Comparison of ENCODE assay signal across 16 mouse cellular contexts in genomic region chr11:96337026-96337425, GRCm38 (mm10). TPM values are rescaled to one million over a fixed set of nuclear protein-coding genes. Genes with fewer than 3 reads are reported as not detected.
DNase-seq lines count a peak whose midpoint lies in the region; ATAC-seq lines count a peak whose summit lies in the region.
"Had no signal": no experiment of that assay in that cellular context is flagged by ENCODE, and none has a peak within 500 bp of the region (broad histone marks: within the 10 kb centered on the region; RNA-seq: fewer than 3 reads in every experiment).

No protein-coding gene starts in this region.

- peak overlapping the region; percentile 99 for H3K27ac ChIP-seq in kidney, embryonic 16.5 days (ENCODE audit: low read length)
- H3K27ac ChIP-seq in embryonic facial prominence, embryonic 10.5 days (replicated peaks): no peak overlapping the region
- peak overlapping the region; percentile 96 for H3K27ac ChIP-seq in hindbrain, embryonic 15.5 days (replicated peaks)
- peak overlapping the region; percentile 100 for H3K27ac ChIP-seq in stomach, embryonic 14.5 days (ENCODE audit: low read length)
- H3K27ac ChIP-seq: midbrain, embryonic 12.5 days had no signal

- H3K4me1 ChIP-seq in kidney, embryonic 16.5 days (ENCODE audit: insufficient read depth, low read length): peaks cover 93% of the 10 kb centered on the region
- peaks cover 18% of the 10 kb centered on the region for H3K4me1 ChIP-seq in embryonic facial prominence, embryonic 10.5 days
- H3K4me1 ChIP-seq in hindbrain, embryonic 15.5 days (replicated peaks): peaks cover 46% of the 10 kb centered on the region
- H3K4me1 ChIP-seq in stomach, embryonic 14.5 days (ENCODE audit: control insufficient read depth, insufficient read depth, low read length): peaks cover 66% of the 10 kb centered on the region

- no peaks in the 10 kb centered on the region for H3K9me3 ChIP-seq in kidney, embryonic 16.5 days (ENCODE audit: low read length)
- no peaks in the 10 kb centered on the region for H3K9me3 ChIP-seq in embryonic facial prominence, embryonic 10.5 days
- H3K9me3 ChIP-seq in hindbrain, embryonic 15.5 days: no peaks in the 10 kb centered on the region
- H3K9me3 ChIP-seq in stomach, embryonic 14.5 days (ENCODE audit: control insufficient read depth, low read depth, low read length): no peaks in the 10 kb centered on the region
- H3K9me3 ChIP-seq: midbrain, embryonic 12.5 days had no signal

- H3K27me3 ChIP-seq in kidney, embryonic 16.5 days (ENCODE audit: insufficient read depth, low read length): no peaks in the 10 kb centered on the region
- H3K27me3 ChIP-seq in embryonic facial prominence, embryonic 10.5 days (replicated peaks; ENCODE audit: low read depth, poor library complexity, severe bottlenecking): peaks cover 100% of the 10 kb centered on the region
- H3K27me3 ChIP-seq in hindbrain, embryonic 15.5 days: peaks cover 42% of the 10 kb centered on the region
- no peaks in the 10 kb centered on the region for H3K27me3 ChIP-seq in stomach, embryonic 14.5 days (ENCODE audit: control insufficient read depth, insufficient read depth, low read length)

- no peak for ATAC-seq in kidney, embryonic 16.5 days (ENCODE audit: low FRiP score, low TSS enrichment)
- ATAC-seq in hindbrain, embryonic 15.5 days (ENCODE audit: low FRiP score, low read depth): no peak
- no peak for ATAC-seq in stomach, embryonic 14.5 days (ENCODE audit: insufficient number of reproducible peaks, insufficient read depth, low FRiP score, low read depth)
- no peak for ATAC-seq in inflammation-experienced regulatory T-cells, adult 6 months
- ATAC-seq: activated CD4-positive, CD25-positive, alpha-beta regulatory T cell, adult 4 months; CD4-positive, CD25-positive, alpha-beta regulatory T cell, adult 4 months; forebrain, embryonic 14.5 days had no signal

- peaks cover 7% of the 10 kb centered on the region; the same call in 1 of the 2 replicates for H3K36me3 ChIP-seq in kidney, embryonic 16.5 days (ENCODE audit: insufficient read depth, low read length)
- H3K36me3 ChIP-seq in embryonic facial prominence, embryonic 10.5 days (replicated peaks): no peaks in the 10 kb centered on the region
- H3K36me3 ChIP-seq in hindbrain, embryonic 15.5 days: no peaks in the 10 kb centered on the region
- H3K36me3 ChIP-seq in stomach, embryonic 14.5 days (ENCODE audit: control insufficient read depth, insufficient read depth, low read length): no peaks in the 10 kb centered on the region; the same call in 1 of the 2 replicates
- H3K36me3 ChIP-seq: midbrain, embryonic 12.5 days had no signal

- H3K4me3 ChIP-seq in kidney, embryonic 16.5 days (ENCODE audit: low read length): no peak overlapping the region
- H3K4me3 ChIP-seq in embryonic facial prominence, embryonic 10.5 days: 0 out of 2 replicates have a peak overlapping the region, but pooled peaks have one; percentile 1
- H3K4me3 ChIP-seq in hindbrain, embryonic 15.5 days: peak overlapping the region; percentile 43; the same call in 1 of the 2 replicates
- H3K4me3 ChIP-seq in stomach, embryonic 14.5 days (ENCODE audit: low read depth, low read length): 0 out of 2 replicates have a peak overlapping the region, but pooled peaks have one; percentile 4
- H3K4me3 ChIP-seq: midbrain, embryonic 12.5 days had no signal

- H3K9ac ChIP-seq in kidney, embryonic 16.5 days (replicated peaks; ENCODE audit: low read length): peak overlapping the region; percentile 81; the same call in 1 of the 2 replicates
- peak overlapping the region; percentile 60 for H3K9ac ChIP-seq in hindbrain, embryonic 15.5 days
- peak overlapping the region; percentile 25; the same call in 1 of the 2 replicates for H3K9ac ChIP-seq in stomach, embryonic 14.5 days (replicated peaks; ENCODE audit: low read depth, low read length)
- H3K9ac ChIP-seq: midbrain, embryonic 12.5 days had no signal

- DNase-seq in kidney, postnatal 10 days: no peak
- no peak for DNase-seq in embryonic facial prominence, embryonic 10.5 days (ENCODE audit: low spot score)
- no peak for DNase-seq in layer of hippocampus, postnatal 14 days (ENCODE audit: low spot score in 2 of 2)
- DNase-seq: gastrocnemius, postnatal 36 days; lung, adult 2 months; thymus, postnatal 14 days had no signal

- H3K4me2 ChIP-seq in kidney, embryonic 16.5 days (replicated peaks; ENCODE audit: low read depth, low read length): peak overlapping the region; percentile 10; the same call in 1 of the 2 replicates
- H3K4me2 ChIP-seq in hindbrain, embryonic 15.5 days: peak overlapping the region; percentile 59
- H3K4me2 ChIP-seq in stomach, embryonic 14.5 days (replicated peaks; ENCODE audit: low read depth, low read length): peak overlapping the region; percentile 66
- H3K4me2 ChIP-seq: midbrain, embryonic 12.5 days had no signal

- 32% methylated on average over 6 of the region's 6 CpGs for WGBS in kidney, embryonic 16.5 days
- WGBS in embryonic facial prominence, embryonic 10.5 days: under 1% methylated on average over 6 of the region's 6 CpGs
- 4% methylated on average over 6 of the region's 6 CpGs for WGBS in hindbrain, embryonic 15.5 days
- WGBS in stomach, embryonic 14.5 days: 23% methylated on average over 6 of the region's 6 CpGs

RNA-seq across cellular contexts. Expression of gene Hoxb2, which starts 13.3 kb away (rescaled TPM):
- polyA plus RNA-seq in kidney, embryonic 16.5 days (2015; fragmentation: Nextera tagmentation; extraction: Ambion mirVana): 34.4 and 36.1 TPM in 2 replicates
- polyA plus RNA-seq in embryonic facial prominence, embryonic 10.5 days (2016; fragmentation: Nextera tagmentation; extraction: Ambion mirVana): 5.8 and 17.0 TPM in 2 replicates
- 26.8 and 32.9 TPM in 2 replicates for polyA plus RNA-seq in hindbrain, embryonic 15.5 days (2015; fragmentation: Nextera tagmentation; extraction: Ambion mirVana)
- 23.1 and 25.9 TPM in 2 replicates for polyA plus RNA-seq in stomach, embryonic 14.5 days (2014; fragmentation: Nextera tagmentation; extraction: Ambion mirVana)
- not detected for polyA plus RNA-seq in inflammation-experienced regulatory T-cells, adult 6 months (2017; shearing (Covaris generic))
- not detected for total RNA-seq in layer of hippocampus, postnatal 14 days (2021)
- total RNA-seq: layer of hippocampus, postnatal 10 days; neutrophil, adult 5-6 weeks had no signal
- polyA plus RNA-seq: activated CD4-positive, CD25-positive, alpha-beta regulatory T cell, adult 4 months; forebrain, embryonic 14.5 days had no signal

RNA-seq across cellular contexts. Expression of gene Hoxb3, which starts 13.9 kb away (rescaled TPM):
- polyA plus RNA-seq in kidney, embryonic 16.5 days (2015; fragmentation: Nextera tagmentation; extraction: Ambion mirVana): 3.7 and 4.3 TPM in 2 replicates
- 0.69 and 3.4 TPM in 2 replicates for polyA plus RNA-seq in embryonic facial prominence, embryonic 10.5 days (2016; fragmentation: Nextera tagmentation; extraction: Ambion mirVana)
- polyA plus RNA-seq in hindbrain, embryonic 15.5 days (2015; fragmentation: Nextera tagmentation; extraction: Ambion mirVana): 12.8 and 13.2 TPM in 2 replicates
- 3.6 and 4.7 TPM in 2 replicates for polyA plus RNA-seq in stomach, embryonic 14.5 days (2014; fragmentation: Nextera tagmentation; extraction: Ambion mirVana)
- polyA plus RNA-seq in inflammation-experienced regulatory T-cells, adult 6 months (2017; shearing (Covaris generic)): under 1 TPM in 1 of 3 experiments, not detected in 2; 0.86 TPM
- total RNA-seq in layer of hippocampus, postnatal 14 days (2021): not detected
- total RNA-seq: layer of hippocampus, postnatal 10 days had no signal
- polyA plus RNA-seq: activated CD4-positive, CD25-positive, alpha-beta regulatory T cell, adult 4 months; forebrain, embryonic 14.5 days; midbrain, embryonic 12.5 days had no signal

RNA-seq across cellular contexts. Expression of gene Hoxb4, which starts 19.0 kb away (rescaled TPM):
- polyA plus RNA-seq in kidney, embryonic 16.5 days (2015; fragmentation: Nextera tagmentation; extraction: Ambion mirVana): 4.1 and 6.2 TPM in 2 replicates
- 0.09 and 0.23 TPM in 2 replicates for polyA plus RNA-seq in embryonic facial prominence, embryonic 10.5 days (2016; fragmentation: Nextera tagmentation; extraction: Ambion mirVana)
- 3.5 and 3.8 TPM in 2 replicates for polyA plus RNA-seq in hindbrain, embryonic 15.5 days (2015; fragmentation: Nextera tagmentation; extraction: Ambion mirVana)
- 3.5 and 3.7 TPM in 2 replicates for polyA plus RNA-seq in stomach, embryonic 14.5 days (2014; fragmentation: Nextera tagmentation; extraction: Ambion mirVana)
- 1 to 10 TPM in 2 of 3 experiments, under 1 TPM in 1; 0.92 to 1.5 (median 1.2) TPM for polyA plus RNA-seq in inflammation-experienced regulatory T-cells, adult 6 months (2017; shearing (Covaris generic))
- total RNA-seq in layer of hippocampus, postnatal 14 days (2021): not detected
- total RNA-seq: layer of hippocampus, postnatal 10 days had no signal
- polyA plus RNA-seq: forebrain, embryonic 14.5 days; midbrain, embryonic 12.5 days had no signal

RNA-seq across cellular contexts. Expression of gene Hoxb1, which starts 28.5 kb away (rescaled TPM):
- polyA plus RNA-seq in kidney, embryonic 16.5 days (2015; fragmentation: Nextera tagmentation; extraction: Ambion mirVana): 0.08 and 0.12 TPM in 2 replicates
- 1.2 and 7.1 TPM in 2 replicates for polyA plus RNA-seq in embryonic facial prominence, embryonic 10.5 days (2016; fragmentation: Nextera tagmentation; extraction: Ambion mirVana)
- polyA plus RNA-seq in hindbrain, embryonic 15.5 days (2015; fragmentation: Nextera tagmentation; extraction: Ambion mirVana): 0.30 and 0.52 TPM in 2 replicates
- polyA plus RNA-seq in stomach, embryonic 14.5 days (2014; fragmentation: Nextera tagmentation; extraction: Ambion mirVana): 0.22 and 0.32 TPM in 2 replicates
- not detected for polyA plus RNA-seq in inflammation-experienced regulatory T-cells, adult 6 months (2017; shearing (Covaris generic))
- total RNA-seq in layer of hippocampus, postnatal 14 days (2021): not detected
- total RNA-seq: gastrocnemius, postnatal 36 days; layer of hippocampus, postnatal 10 days; neutrophil, adult 5-6 weeks had no signal
- polyA plus RNA-seq: activated CD4-positive, CD25-positive, alpha-beta regulatory T cell, adult 4 months; CD4-positive, CD25-positive, alpha-beta regulatory T cell, adult 4 months; forebrain, embryonic 14.5 days; lung, adult 2 months; midbrain, embryonic 12.5 days had no signal

RNA-seq across cellular contexts. Expression of gene Hoxb5, which starts 33.9 kb away (rescaled TPM):
- 19.2 and 24.3 TPM in 2 replicates for polyA plus RNA-seq in kidney, embryonic 16.5 days (2015; fragmentation: Nextera tagmentation; extraction: Ambion mirVana)
- polyA plus RNA-seq in embryonic facial prominence, embryonic 10.5 days (2016; fragmentation: Nextera tagmentation; extraction: Ambion mirVana): 0.07 and 0.28 TPM in 2 replicates
- 115 and 140 TPM in 2 replicates for polyA plus RNA-seq in hindbrain, embryonic 15.5 days (2015; fragmentation: Nextera tagmentation; extraction: Ambion mirVana)
- 21.2 and 23.3 TPM in 2 replicates for polyA plus RNA-seq in stomach, embryonic 14.5 days (2014; fragmentation: Nextera tagmentation; extraction: Ambion mirVana)
- polyA plus RNA-seq in inflammation-experienced regulatory T-cells, adult 6 months (2017; shearing (Covaris generic)): not detected
- not detected for total RNA-seq in layer of hippocampus, postnatal 14 days (2021)
- total RNA-seq: layer of hippocampus, postnatal 10 days; neutrophil, adult 5-6 weeks had no signal
- polyA plus RNA-seq: activated CD4-positive, CD25-positive, alpha-beta regulatory T cell, adult 4 months; CD4-positive, CD25-positive, alpha-beta regulatory T cell, adult 4 months; forebrain, embryonic 14.5 days; midbrain, embryonic 12.5 days had no signal

Comparison
In these comparisons a context has a peak if more than half of its experiments do, and no peak if none do; other contexts are left out.
1. H3K4me2 ChIP-seq: peak in every context shown above with its lines; median percentile 66 in stomach, embryonic 14.5 days; 59 in hindbrain, embryonic 15.5 days; 10 in kidney, embryonic 16.5 days.
2. H3K9ac ChIP-seq: peak in every context shown above with its lines; median percentile 81 in kidney, embryonic 16.5 days; 60 in hindbrain, embryonic 15.5 days; 25 in stomach, embryonic 14.5 days.